In the genomic region with DNA sequence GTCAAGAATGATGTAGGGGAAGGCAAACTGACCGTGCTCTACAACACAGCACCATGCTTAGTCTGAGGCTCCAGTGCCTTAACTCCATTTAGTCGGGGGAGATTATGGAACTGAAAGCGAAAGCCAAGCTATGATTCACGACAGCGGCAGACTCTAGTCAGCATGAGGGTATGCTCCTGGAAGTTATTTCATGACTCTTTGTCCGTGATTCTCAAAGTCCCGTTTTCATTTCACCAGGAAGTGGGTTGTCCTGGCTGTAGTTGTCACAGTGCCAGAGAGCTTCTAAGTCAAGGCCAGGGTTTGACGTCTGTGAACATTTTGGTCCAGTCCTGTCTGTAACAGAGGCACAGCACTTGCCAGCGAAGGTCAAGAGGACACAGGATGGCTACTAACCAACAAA, we compare ENCODE assay signal across 10 mouse cellular contexts. TPM values are rescaled to one million over a fixed set of nuclear protein-coding genes. Genes with fewer than 3 reads are reported as not detected.
DNase-seq lines count a peak whose midpoint lies in the region; ATAC-seq and TF ChIP-seq lines count a peak whose summit lies in the region.
"Had no signal": no experiment of that assay in that cellular context is flagged by ENCODE, and none has a peak within 500 bp of the region (broad histone marks: within the 10 kb centered on the region; RNA-seq: fewer than 3 reads in every experiment).

No protein-coding gene starts in this region.

- no peak overlapping the region for H3K27ac ChIP-seq in heart, adult 2 months
- peak overlapping the region; percentile 36; the same call in 1 of the 2 replicates for H3K27ac ChIP-seq in brown adipose tissue, adult 24 weeks (replicated peaks; ENCODE audit: low read depth, low read length)
- no peak overlapping the region for H3K27ac ChIP-seq in midbrain, postnatal 0 days (ENCODE audit: low read depth, low read length)
- no peak overlapping the region for H3K27ac ChIP-seq in thymus, adult 2 months (ENCODE audit: control insufficient read depth, insufficient read depth, low read length)
- H3K27ac ChIP-seq: embryonic facial prominence, embryonic 15.5 days had no signal

- no peak for TF ChIP-seq EP300 in heart, adult 2 months (IDR thresholded peaks at IDR 0.05; ENCODE audit: insufficient read depth, low read depth, low read length)

- WGBS in heart, adult 2 months: 32% methylated on average over 9 of the region's 9 CpGs
- WGBS in midbrain, postnatal 0 days: 85% methylated on average over 9 of the region's 9 CpGs
- WGBS in thymus, adult 2 months: 16% methylated on average over 9 of the region's 9 CpGs

- H3K79me2 ChIP-seq in heart, adult 2 months (replicated peaks; ENCODE audit: control insufficient read depth, insufficient read depth, low read length): no peaks in the 10 kb centered on the region

- no peak for TF ChIP-seq POLR2A in heart, adult 2 months (IDR thresholded peaks at IDR 0.05; ENCODE audit: insufficient read depth, low read depth, low read length)
- TF ChIP-seq POLR2A in thymus, adult 2 months (IDR thresholded peaks at IDR 0.05; ENCODE audit: control insufficient read depth, extremely low read depth, insufficient read depth, low read length, poor library complexity): no peak

- no peaks in the 10 kb centered on the region for H3K27me3 ChIP-seq in heart, adult 2 months (ENCODE audit: control insufficient read depth, insufficient read depth, low read length)
- H3K27me3 ChIP-seq in midbrain, postnatal 0 days (ENCODE audit: insufficient read depth, low read length): no peaks in the 10 kb centered on the region
- no peaks in the 10 kb centered on the region for H3K27me3 ChIP-seq in thymus, adult 2 months (ENCODE audit: control insufficient read depth, insufficient read depth, low read length)
- H3K27me3 ChIP-seq: embryonic facial prominence, embryonic 15.5 days had no signal

- no peak overlapping the region for H3K4me2 ChIP-seq in midbrain, postnatal 0 days (ENCODE audit: low read depth, low read length, poor library complexity, severe bottlenecking)
- H3K4me2 ChIP-seq: embryonic facial prominence, embryonic 15.5 days; midbrain, embryonic 11.5 days had no signal

- peak; percentile 28 to 31 for DNase-seq in heart, adult 2 months
- no peak for DNase-seq in heart, postnatal 4 days
- peak; percentile 37 to 40 for DNase-seq in B cell, adult 2 months
- DNase-seq in lung, postnatal 36 days: peak; percentile 45
- no peak for DNase-seq in midbrain, postnatal 0 days (ENCODE audit: low spot score)
- no peak for DNase-seq in right cerebral cortex, postnatal 14 days
- no peak for DNase-seq in thymus, adult 2 months

- intact Hi-C loops in heart, adult 2 months (cut with DNase I): no loop called here

- no peak overlapping the region for H3K9ac ChIP-seq in heart, adult 2 months (ENCODE audit: low read depth, low read length)
- no peak overlapping the region for H3K9ac ChIP-seq in midbrain, postnatal 0 days (replicated peaks; ENCODE audit: low read length, poor library complexity, severe bottlenecking)
- H3K9ac ChIP-seq: embryonic facial prominence, embryonic 15.5 days had no signal

- H3K36me3 ChIP-seq in heart, adult 2 months (ENCODE audit: control insufficient read depth, insufficient read depth, low read length): no peaks in the 10 kb centered on the region
- H3K36me3 ChIP-seq in midbrain, postnatal 0 days (ENCODE audit: insufficient read depth, low read length): no peaks in the 10 kb centered on the region
- H3K36me3 ChIP-seq in thymus, adult 2 months (ENCODE audit: control insufficient read depth, insufficient read depth, low read length): peaks cover under 1% of the 10 kb centered on the region; the same call in 1 of the 2 replicates

- H3K9me3 ChIP-seq in midbrain, postnatal 0 days (ENCODE audit: low read length): no peaks in the 10 kb centered on the region
- H3K9me3 ChIP-seq: embryonic facial prominence, embryonic 15.5 days had no signal

- peaks cover 4% of the 10 kb centered on the region for H3K4me1 ChIP-seq in heart, adult 2 months (ENCODE audit: control insufficient read depth, insufficient read depth, low read length)
- no peaks in the 10 kb centered on the region; the same call in 1 of the 2 replicates for H3K4me1 ChIP-seq in brown adipose tissue, adult 24 weeks (ENCODE audit: control insufficient read depth, insufficient read depth, insufficient read length, low read length)
- H3K4me1 ChIP-seq in midbrain, postnatal 0 days (ENCODE audit: insufficient read depth, low read length): no peaks in the 10 kb centered on the region
- peaks cover 24% of the 10 kb centered on the region for H3K4me1 ChIP-seq in thymus, adult 2 months (replicated peaks; ENCODE audit: control insufficient read depth, insufficient read depth, low read length)
- H3K4me1 ChIP-seq: embryonic facial prominence, embryonic 15.5 days had no signal

- ATAC-seq in midbrain, postnatal 0 days (ENCODE audit: low FRiP score): no peak

- no peak for TF ChIP-seq CTCF in heart, adult 2 months (IDR thresholded peaks at IDR 0.05)
- no peak for TF ChIP-seq CTCF in midbrain, postnatal 0 days (IDR thresholded peaks at IDR 0.05)
- no peak for TF ChIP-seq CTCF in thymus, adult 2 months (IDR thresholded peaks at IDR 0.05; ENCODE audit: borderline replicate concordance, control insufficient read depth, extremely low read depth, insufficient read depth, low read length, poor library complexity)

- H3K4me3 ChIP-seq in heart, adult 2 months: no peak overlapping the region
- no peak overlapping the region; the same call in 1 of the 2 replicates for H3K4me3 ChIP-seq in brown adipose tissue, adult 24 weeks (ENCODE audit: insufficient read depth, low read depth, low read length)
- no peak overlapping the region for H3K4me3 ChIP-seq in midbrain, postnatal 0 days (ENCODE audit: low read depth, low read length)
- no peak overlapping the region for H3K4me3 ChIP-seq in thymus, adult 2 months (ENCODE audit: control insufficient read depth, insufficient read depth, low read length)
- H3K4me3 ChIP-seq: embryonic facial prominence, embryonic 15.5 days had no signal

RNA-seq across cellular contexts. Expression of a gene that starts 1.5 kb away (rescaled TPM):
- under 1 TPM; 0.84 to 0.91 TPM for total RNA-seq in heart, adult 2 months (2021)
- 1.2 and 1.3 TPM in 2 replicates for polyA plus RNA-seq in heart, adult 2 months (2012; rRNA removed)
- total RNA-seq in heart, postnatal 4 days (2021): under 1 TPM; 0.74 to 0.98 TPM
- 0.59 and 1.4 TPM in 2 replicates for polyA plus RNA-seq in brown adipose tissue, adult 24 weeks (2012; ENCODE audit: insufficient read depth, insufficient read length, missing spikeins)
- 1.0 and 1.7 TPM in 2 replicates for total RNA-seq in midbrain, postnatal 0 days (2014; rRNA removed)
- polyA plus RNA-seq in midbrain, postnatal 0 days (2015; fragmentation: Nextera tagmentation; extraction: Ambion mirVana): 0.79 and 0.80 TPM in 2 replicates
- 3.5 and 4.1 TPM in 2 replicates for polyA plus RNA-seq in thymus, adult 2 months (2012; rRNA removed)

Comparison
In these comparisons a context has a peak if more than half of its experiments do, and no peak if none do; other contexts are left out.
1. DNase-seq: peak in heart, adult 2 months (2 of 2), B cell, adult 2 months (2 of 2) and lung, postnatal 36 days (single experiment); none in heart, postnatal 4 days (single experiment), midbrain, postnatal 0 days (single experiment), right cerebral cortex, postnatal 14 days (single experiment) and thymus, adult 2 months (single experiment).